Mouse (Mus musculus) MEL (cell line): Measurements from ENCODE around the gene Btg2.

Experiments used
- CTCF ChIP-seq, 3 experiments: IDR thresholded peaks in 2 of 3; conservative IDR thresholded peaks in 1 of 3; 2 replicates each; pipeline ENCODE4 v1.5.1; 2011 to 2012; ENCODE audit warnings: low read length in 3 of 3, low read depth in 2 of 3, mild to moderate bottlenecking in 2 of 3, improper control_type of control experiment in 1 of 3, inconsistent platforms in 1 of 3, mixed read lengths in 1 of 3, moderate library complexity in 1 of 3; ENCODE audit not compliant: control insufficient read depth in 1 of 3, insufficient read depth in 1 of 3, poor library complexity in 1 of 3, severe bottlenecking in 1 of 3
- POLR2A ChIP-seq, 2 experiments: IDR thresholded peaks; 2 replicates each; pipeline ENCODE4 v1.6.1; 2011 to 2012; ENCODE audit warnings: low read length in 2 of 2, mild to moderate bottlenecking in 2 of 2, control low read depth in 1 of 2, improper control_type of control experiment in 1 of 2, low read depth in 1 of 2, moderate library complexity in 1 of 2; ENCODE audit not compliant: control insufficient read depth in 1 of 2, insufficient read depth in 1 of 2, poor library complexity in 1 of 2
- USF2 ChIP-seq, 2 experiments: IDR thresholded peaks; 2 replicates each; pipeline ENCODE4 v1.6.1; 2011 to 2012; ENCODE audit warnings: improper control_type of control experiment in 2 of 2, low read length in 2 of 2, borderline replicate concordance in 1 of 2, inconsistent platforms in 1 of 2, low read depth in 1 of 2, mild to moderate bottlenecking in 1 of 2; ENCODE audit not compliant: insufficient read depth in 1 of 2
- ZNF384 ChIP-seq: IDR thresholded peaks from 2 replicates; pipeline ENCODE4 v1.6.1; 2012; ENCODE audit warnings: low read depth, mild to moderate bottlenecking, inconsistent platforms, low read length, improper control_type of control experiment

DNA sequence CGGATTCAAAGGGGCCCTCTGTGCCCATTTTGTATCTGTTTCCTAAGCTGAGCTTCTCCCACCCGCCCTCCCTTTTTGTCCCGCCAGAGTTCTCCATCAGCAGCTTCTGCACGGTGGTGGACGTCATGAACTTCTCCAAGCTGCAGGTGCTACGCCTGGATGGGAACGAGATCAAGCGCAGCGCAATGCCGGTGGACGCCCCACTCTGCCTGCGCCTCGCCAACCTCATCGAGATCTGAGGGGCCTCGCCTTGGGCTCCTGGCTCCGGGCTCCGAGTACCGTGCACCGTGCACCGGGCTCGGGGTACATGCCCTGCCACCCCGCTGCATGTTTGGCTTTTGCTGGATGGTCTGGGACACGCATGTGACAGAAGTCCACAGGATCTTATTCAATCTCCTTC lies 32.5 kb downstream of the Btg2 start:
- no peak for TF ChIP-seq POLR2A (IDR thresholded peaks at IDR 0.05; ENCODE audit: control insufficient read depth in 1 of 2, insufficient read depth in 1 of 2, low read depth in 1 of 2, low read length in 2 of 2, poor library complexity in 1 of 2)
- TF ChIP-seq CTCF (IDR thresholded peaks at IDR 0.05 in 2 of 3, conservative IDR thresholded peaks at IDR 0.05 in 1 of 3; ENCODE audit: control insufficient read depth in 1 of 3, insufficient read depth in 1 of 3, low read depth in 2 of 3, low read length in 3 of 3, poor library complexity in 1 of 3, severe bottlenecking in 1 of 3), result no peak
- no peak for TF ChIP-seq USF2 (IDR thresholded peaks at IDR 0.05; ENCODE audit: borderline replicate concordance in 1 of 2, insufficient read depth in 1 of 2, low read depth in 1 of 2, low read length in 2 of 2)
- no peak for TF ChIP-seq ZNF384
